Mouse (Mus musculus) E14TG2a.4 (cell line): ENCODE results near the gene Ago4.

Experiments
- CTCF ChIP-seq: conservative IDR thresholded peaks from 2 replicates; pipeline ENCODE4 v1.5.1; 2014; ENCODE audit warnings: low read length
- NANOG ChIP-seq: IDR thresholded peaks from 2 replicates; pipeline ENCODE4 v1.6.1; 2014; ENCODE audit warnings: borderline replicate concordance, low read length, mixed read lengths
- POU5F1 ChIP-seq: IDR thresholded peaks from 2 replicates; pipeline ENCODE4 v1.6.1; 2014; ENCODE audit warnings: low read length, borderline replicate concordance

GRCm38 (mm10) chr4:126464892-126465235, 68.4 kb downstream of the Ago4 start:
- no peak for TF ChIP-seq CTCF
- TF ChIP-seq NANOG, result no peak
- TF ChIP-seq POU5F1, result no peak
